Mouse (Mus musculus): ENCODE measurements around the gene Faap100. TPM values are rescaled to one million over a fixed set of nuclear protein-coding genes. Genes with fewer than 3 reads are reported as not detected.
A peak's percentile ranks its signal among the peaks of the same experiment; 100 is the strongest.

Gene Faap100
- polyA plus RNA-seq, 1 experiment from 2014 or later = 47.3 TPM

- 85% methylated on average over 6 of the region's 6 CpGs for WGBS
- Histone ChIP-seq H3K4me1 (no peaks in the 10 kb centered on the region), H3K27ac (no peak overlapping the region), H3K9ac (no peak overlapping the region), H3K4me3 (replicated peaks) (no peak overlapping the region), H3K4me2 (no peak overlapping the region), H3K27me3 (no peaks in the 10 kb centered on the region), H3K9me3 (0 out of 2 replicates have a peak, but pooled peaks cover under 1% of the 10 kb centered on the region), H3K36me3 (replicated peaks) (no peaks in the 10 kb centered on the region)
- ATAC-seq (ENCODE audit: low FRiP score) = no peak
Observed at GRCm38 (mm10) chr11:120335431-120336021, 43.0 kb downstream of the Faap100 start.

GRCm38 (mm10) chr11:120320156-120320555 lies 58.4 kb downstream of the Faap100 start:
- H3K4me3 ChIP-seq (replicated peaks) = no peak overlapping the region
- H3K36me3 ChIP-seq (replicated peaks) = no peaks in the 10 kb centered on the region
- H3K9ac ChIP-seq = no peak overlapping the region
- WGBS = 96% methylated on average over 10 of the region's 10 CpGs
- H3K4me1 ChIP-seq = peaks cover 20% of the 10 kb centered on the region
- H3K27me3 ChIP-seq = no peaks in the 10 kb centered on the region
- H3K4me2 ChIP-seq = no peak overlapping the region
- no peak for ATAC-seq (ENCODE audit: low FRiP score)
- H3K27ac ChIP-seq = no peak overlapping the region
- H3K9me3 ChIP-seq = no peaks in the 10 kb centered on the region

- H3K9ac ChIP-seq = no peak overlapping the region
- H3K4me2 ChIP-seq = no peak overlapping the region
- H3K9me3 ChIP-seq = no peaks in the 10 kb centered on the region
- WGBS = 85% methylated on average over 5 of the region's 5 CpGs
- H3K4me1 ChIP-seq = peaks cover 28% of the 10 kb centered on the region
- no peak overlapping the region for H3K27ac ChIP-seq
- no peak for ATAC-seq (ENCODE audit: low FRiP score)
- H3K27me3 ChIP-seq = no peaks in the 10 kb centered on the region
- H3K36me3 ChIP-seq (replicated peaks) = no peaks in the 10 kb centered on the region
- no peak overlapping the region for H3K4me3 ChIP-seq (replicated peaks)
Observed at GRCm38 (mm10) chr11:120319310-120319709, 59.3 kb downstream of the Faap100 start.

Small RNA genes lying within 50 kb of the gene (microRNA-seq; reads per million reads assigned to microRNA genes)
- gene Gm23419 = not detected
- gene Mir6935 = 3.6 reads per million, percentile 11 among the genes with 10 or more reads in this experiment

Other genes with a start within 250 kb of the Faap100 start
- 88.6 and 91.3 TPM in 2 replicates for gene Slc38a10, start 227.4 kb downstream of the Faap100 start, polyA plus RNA-seq (2016; fragmentation: Nextera tagmentation; extraction: Ambion mirVana)
- 23.5 and 24.0 TPM in 2 replicates for gene Bahcc1, start 145.8 kb downstream of the Faap100 start, polyA plus RNA-seq (2016; fragmentation: Nextera tagmentation; extraction: Ambion mirVana)
- gene Actg1, start 30.2 kb downstream of the Faap100 start, polyA plus RNA-seq (2016; fragmentation: Nextera tagmentation; extraction: Ambion mirVana) = 2,923 and 2,975 TPM in 2 replicates
- 0.82 and 0.91 TPM in 2 replicates for gene Fscn2, start 17.2 kb downstream of the Faap100 start, polyA plus RNA-seq (2016; fragmentation: Nextera tagmentation; extraction: Ambion mirVana)
- 49.2 and 50.8 TPM in 2 replicates for gene Nploc4, start 58.9 kb upstream of the Faap100 start, polyA plus RNA-seq (2016; fragmentation: Nextera tagmentation; extraction: Ambion mirVana)
- 0.18 TPM in 1 of 2 replicates, not detected in the other for gene Tspan10, start 63.9 kb upstream of the Faap100 start, polyA plus RNA-seq (2016; fragmentation: Nextera tagmentation; extraction: Ambion mirVana)
- gene Pde6g, start 74.7 kb upstream of the Faap100 start, polyA plus RNA-seq (2016; fragmentation: Nextera tagmentation; extraction: Ambion mirVana) = 0.17 and 0.38 TPM in 2 replicates
- 8.6 and 10.9 TPM in 2 replicates for gene Oxld1, start 79.3 kb upstream of the Faap100 start, polyA plus RNA-seq (2016; fragmentation: Nextera tagmentation; extraction: Ambion mirVana)
- 34.5 and 35.4 TPM in 2 replicates for gene Ccdc137, start 79.4 kb upstream of the Faap100 start, polyA plus RNA-seq (2016; fragmentation: Nextera tagmentation; extraction: Ambion mirVana)
- 48.2 and 50.1 TPM in 2 replicates for gene Arl16, start 88.8 kb upstream of the Faap100 start, polyA plus RNA-seq (2016; fragmentation: Nextera tagmentation; extraction: Ambion mirVana)
- 130 and 135 TPM in 2 replicates for gene Mrpl12, start 105.8 kb upstream of the Faap100 start, polyA plus RNA-seq (2016; fragmentation: Nextera tagmentation; extraction: Ambion mirVana)
- 43.4 and 46.0 TPM in 2 replicates for gene Slc25a10, start 113.1 kb upstream of the Faap100 start, polyA plus RNA-seq (2016; fragmentation: Nextera tagmentation; extraction: Ambion mirVana)
- gene Gcgr, start 151.9 kb upstream of the Faap100 start, polyA plus RNA-seq (2016; fragmentation: Nextera tagmentation; extraction: Ambion mirVana) = 0.09 TPM in 1 of 2 replicates, not detected in the other
- gene Mcrip1, start 171.0 kb upstream of the Faap100 start, polyA plus RNA-seq (2016; fragmentation: Nextera tagmentation; extraction: Ambion mirVana) = 209 and 214 TPM in 2 replicates
- gene Ppp1r27, start 172.4 kb upstream of the Faap100 start, polyA plus RNA-seq (2016; fragmentation: Nextera tagmentation; extraction: Ambion mirVana) = not detected in 2 replicates
- gene P4hb, start 194.5 kb upstream of the Faap100 start, polyA plus RNA-seq (2016; fragmentation: Nextera tagmentation; extraction: Ambion mirVana) = 334 and 362 TPM in 2 replicates
- 496 and 513 TPM in 2 replicates for gene Arhgdia, start 202.9 kb upstream of the Faap100 start, polyA plus RNA-seq (2016; fragmentation: Nextera tagmentation; extraction: Ambion mirVana)
- gene Alyref, start 219.6 kb upstream of the Faap100 start, polyA plus RNA-seq (2016; fragmentation: Nextera tagmentation; extraction: Ambion mirVana) = 561 and 697 TPM in 2 replicates
- gene Anapc11, start 219.7 kb upstream of the Faap100 start, polyA plus RNA-seq (2016; fragmentation: Nextera tagmentation; extraction: Ambion mirVana) = 179 and 186 TPM in 2 replicates
- 0.40 TPM in 1 of 2 replicates, not detected in the other for gene Npb, start 229.7 kb upstream of the Faap100 start, polyA plus RNA-seq (2016; fragmentation: Nextera tagmentation; extraction: Ambion mirVana)
- 139 and 142 TPM in 2 replicates for gene Pcyt2, start 239.2 kb upstream of the Faap100 start, polyA plus RNA-seq (2016; fragmentation: Nextera tagmentation; extraction: Ambion mirVana)
- gene Sirt7, start 246.5 kb upstream of the Faap100 start, polyA plus RNA-seq (2016; fragmentation: Nextera tagmentation; extraction: Ambion mirVana) = 43.1 and 43.3 TPM in 2 replicates